Mouse (Mus musculus) testis, adult 2 months (tissue): Measurements from ENCODE around the gene Hpse2.

ENCODE experiments used
- CTCF ChIP-seq: fragments of 200-500 bp; IDR thresholded peaks from 2 replicates; pipeline ENCODE4 v1.5.1; 2012; ENCODE audit warnings: low read depth, mild to moderate bottlenecking, inconsistent platforms, low read length, moderate library complexity; ENCODE audit not compliant: control insufficient read depth, insufficient read depth, insufficient replicate concordance
- POLR2A ChIP-seq: fragments of 200-500 bp; IDR thresholded peaks from 2 replicates; pipeline ENCODE4 v1.6.1; 2012; ENCODE audit warnings: low read depth, mild to moderate bottlenecking, inconsistent platforms, low read length, moderate library complexity; ENCODE audit not compliant: control insufficient read depth

- TF ChIP-seq CTCF (no peak), POLR2A (no peak)
Measured at GRCm38 (mm10) chr19:42936661-42937193, 451.4 kb downstream of the Hpse2 start.
